In the genomic region with DNA sequence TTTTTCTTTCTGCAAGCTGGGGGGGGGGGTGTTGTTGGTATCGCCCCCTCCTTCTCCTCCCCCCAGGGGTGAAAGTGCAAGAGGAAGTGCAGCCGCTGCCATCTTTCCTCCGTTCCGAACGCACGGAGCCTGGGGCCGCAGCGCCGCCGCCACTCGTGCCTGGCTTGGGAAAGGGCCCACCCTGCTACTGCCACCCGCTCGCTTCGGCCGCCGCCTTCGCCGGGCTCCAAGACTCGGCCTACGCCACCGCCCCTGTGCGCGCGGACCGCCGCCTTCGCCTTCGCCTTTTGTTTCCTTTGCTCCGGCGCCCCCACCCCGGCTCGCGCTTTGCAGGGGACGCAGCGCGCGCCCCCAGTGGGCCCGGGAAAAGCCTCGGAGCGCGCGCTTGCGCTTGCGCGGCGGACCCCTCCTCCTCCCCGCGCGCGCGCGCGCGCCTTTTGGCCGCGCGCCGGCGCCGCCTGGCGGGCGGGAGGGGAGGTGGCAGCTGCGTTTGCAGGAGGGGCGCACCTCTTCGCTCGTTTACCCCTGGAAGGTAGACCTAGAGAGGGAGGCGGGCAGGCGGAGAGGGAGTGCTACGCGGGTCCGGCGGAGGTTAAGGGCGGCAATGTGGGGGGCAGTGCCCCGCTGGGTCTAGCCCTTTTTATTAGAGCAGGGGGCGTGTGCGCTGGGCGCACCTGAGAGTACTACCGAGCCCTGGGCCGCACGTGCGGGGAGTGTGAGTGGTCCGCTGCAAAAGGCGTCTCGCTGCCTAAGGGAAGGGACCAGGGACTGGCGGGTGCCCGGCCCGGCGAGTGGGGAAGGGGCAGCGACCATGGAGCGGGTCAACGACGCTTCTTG, we compare ENCODE assay signal across 8 mouse cellular contexts. TPM values are rescaled to one million over a fixed set of nuclear protein-coding genes. Genes with fewer than 3 reads are reported as not detected.
A peak's percentile ranks its signal among the peaks of the same experiment; 100 is the strongest.
DNase-seq lines count a peak whose midpoint lies in the region; ATAC-seq and TF ChIP-seq lines count a peak whose summit lies in the region.

No protein-coding gene starts in this region.

- intact Hi-C loops in left cerebral cortex, adult 2 months (cut with DNase I), result loop anchor here (1.0 to 2.0 kb wide), 4 partner anchors 24 to 88 kb away; a partner anchor contains a TSS

- peak overlapping the region; percentile 100 for H3K27ac ChIP-seq in hindbrain, embryonic 15.5 days (replicated peaks)
- peak overlapping the region; percentile 100 for H3K27ac ChIP-seq in left cerebral cortex, adult 2 months

- H3K36me3 ChIP-seq in hindbrain, embryonic 15.5 days, result peaks cover 14% of the 10 kb centered on the region; the same call in 1 of the 2 replicates

- peak; percentile 81 for DNase-seq in T-cell, adult 2 months (ENCODE audit: low spot score)
- peak; percentile 90 for DNase-seq in cerebellum, adult 9-11 months
- peak; percentile 80 for DNase-seq in frontal cortex, postnatal 14 days (ENCODE audit: low spot score in 2 of 2)
- peak; percentile 86 to 87 for DNase-seq in left cerebral cortex, adult 2 months (ENCODE audit: extremely low spot score in 1 of 2, low spot score in 2 of 2)
- peak; percentile 84 for DNase-seq in right cerebral cortex, adult 18-20 months
- peak; percentile 76 for DNase-seq in urinary bladder, postnatal 14 days (ENCODE audit: low spot score)

- H3K4me1 ChIP-seq in hindbrain, embryonic 15.5 days (replicated peaks), result peaks cover 63% of the 10 kb centered on the region

- H3K4me3 ChIP-seq in hindbrain, embryonic 15.5 days, result peak overlapping the region; percentile 90
- H3K4me3 ChIP-seq in left cerebral cortex, adult 2 months, result peak overlapping the region; percentile 75

- H3K9me3 ChIP-seq in hindbrain, embryonic 15.5 days, result no peaks in the 10 kb centered on the region

- ATAC-seq in hindbrain, embryonic 15.5 days (ENCODE audit: low FRiP score, low read depth), result peak; percentile 68
- peak; percentile 36 for ATAC-seq in megakaryocyte, adult 5-6 weeks (ENCODE audit: poor library complexity, severe bottlenecking)

- under 1% methylated on average over 79 of the region's 92 CpGs for WGBS in hindbrain, embryonic 15.5 days

- peak overlapping the region; percentile 98 for H3K9ac ChIP-seq in hindbrain, embryonic 15.5 days

- no peaks in the 10 kb centered on the region for H3K27me3 ChIP-seq in hindbrain, embryonic 15.5 days

- peak overlapping the region; percentile 98 for H3K4me2 ChIP-seq in hindbrain, embryonic 15.5 days

- TF ChIP-seq CTCF in left cerebral cortex, adult 2 months (IDR thresholded peaks at IDR 0.05), result peak; percentile 84

RNA-seq across cellular contexts. Expression of a gene that starts 1.3 kb away (rescaled TPM):
- 51.9 and 54.3 TPM in 2 replicates for polyA plus RNA-seq in hindbrain, embryonic 15.5 days (2015; fragmentation: Nextera tagmentation; extraction: Ambion mirVana)
- total RNA-seq in left cerebral cortex, adult 2 months (2021), result 10 to 100 TPM; 41.5 to 46.9 TPM
- 25.6 and 27.7 TPM in 2 replicates for total RNA-seq in megakaryocyte, adult 5-6 weeks (2015)
- total RNA-seq in megakaryocyte, adult 5-6 weeks (2017), result 27.2 and 33.2 TPM in 2 replicates

RNA-seq across cellular contexts. Expression of a gene that starts 23.8 kb away (rescaled TPM):
- polyA plus RNA-seq in hindbrain, embryonic 15.5 days (2015; fragmentation: Nextera tagmentation; extraction: Ambion mirVana), result 205 and 207 TPM in 2 replicates
- 10 to 100 TPM; 79.5 to 92.1 TPM for total RNA-seq in left cerebral cortex, adult 2 months (2021)
- 127 and 137 TPM in 2 replicates for total RNA-seq in megakaryocyte, adult 5-6 weeks (2015)
- 119 and 124 TPM in 2 replicates for total RNA-seq in megakaryocyte, adult 5-6 weeks (2017)

RNA-seq across cellular contexts. Expression of a gene that starts 40.2 kb away (rescaled TPM):
- polyA plus RNA-seq in hindbrain, embryonic 15.5 days (2015; fragmentation: Nextera tagmentation; extraction: Ambion mirVana), result 26.1 and 26.3 TPM in 2 replicates
- total RNA-seq in left cerebral cortex, adult 2 months (2021), result 10 to 100 TPM; 28.1 to 31.5 TPM
- 1.0 and 3.3 TPM in 2 replicates for total RNA-seq in megakaryocyte, adult 5-6 weeks (2015)
- total RNA-seq in megakaryocyte, adult 5-6 weeks (2017), result 2.6 and 3.8 TPM in 2 replicates

Comparison
In these comparisons a context has a peak if more than half of its experiments do, and no peak if none do; other contexts are left out.
1. Peak in every context shown above with its lines: DNase-seq, ATAC-seq, H3K4me3 ChIP-seq and H3K27ac ChIP-seq.
2. RNA of a gene that starts 40.2 kb away (total RNA-seq): 28.1 to 31.5 TPM in left cerebral cortex, adult 2 months; 1.0 to 3.8 TPM in megakaryocyte, adult 5-6 weeks; every median in the first group is over 4 times any median in the second.